Mouse (Mus musculus) stomach, embryonic 14.5 days (tissue): ENCODE data around the gene Zfp287. TPM values are rescaled to one million over a fixed set of nuclear protein-coding genes. Genes with fewer than 3 reads are reported as not detected.

Experiments used
- ATAC-seq: fragments of 200-750 bp; cut with Nextera tagmentation; 2 replicates; pipeline ENCODE4 v1.8.0; 2017; ENCODE audit warnings: low read depth, moderate TSS enrichment; ENCODE audit not compliant: insufficient number of reproducible peaks, insufficient read depth, low FRiP score
- H3K27ac ChIP-seq: fragments of 300-500 bp; sonication (generic); 2 replicates; pipeline ENCODE4 v1.5.1; 2014; ENCODE audit warnings: mild to moderate bottlenecking, low read length, moderate library complexity, mixed read lengths
- H3K27me3 ChIP-seq: fragments of 300-500 bp; sonication (generic); 2 replicates; pipeline ENCODE4 v1.6.1; 2014; ENCODE audit warnings: low read length, control low read depth, mixed read lengths; ENCODE audit not compliant: control insufficient read depth, insufficient read depth
- H3K36me3 ChIP-seq: fragments of 300-500 bp; sonication (generic); 2 replicates; pipeline ENCODE4 v1.6.1; 2014; ENCODE audit warnings: mild to moderate bottlenecking, control low read depth, low read length, moderate library complexity, mixed read lengths; ENCODE audit not compliant: control insufficient read depth, insufficient read depth
- H3K4me1 ChIP-seq: fragments of 300-500 bp; sonication (generic); 2 replicates; pipeline ENCODE4 v1.6.1; 2014; ENCODE audit warnings: low read length, control low read depth, mixed read lengths; ENCODE audit not compliant: control insufficient read depth, insufficient read depth
- H3K4me2 ChIP-seq: fragments of 300-500 bp; sonication (generic); replicated peaks from 2 replicates; pipeline ENCODE4 v1.6.1; 2014; ENCODE audit warnings: low read depth, low read length, control low read depth
- H3K4me3 ChIP-seq: fragments of 300-500 bp; sonication (generic); 2 replicates; pipeline ENCODE4 v1.5.1; 2014; ENCODE audit warnings: low read depth, low read length, control low read depth
- H3K9ac ChIP-seq: fragments of 300-500 bp; sonication (generic); replicated peaks from 2 replicates; pipeline ENCODE4 v1.6.1; 2014; ENCODE audit warnings: low read depth, mild to moderate bottlenecking, control low read depth, low read length, moderate library complexity, mixed read lengths
- H3K9me3 ChIP-seq: fragments of 300-500 bp; sonication (generic); 2 replicates; pipeline ENCODE4 v1.6.1; 2016; ENCODE audit warnings: low read depth, low read length, control low read depth; ENCODE audit not compliant: control insufficient read depth
- WGBS: fragments of 180-500 bp; shearing (Covaris S2); extraction: QIAGEN DNeasy Blood & Tissue Kit; methylation state at CpG from one replicate; pipeline ENCODE4 v1.1.7; 2014; 5-methylcytosine and 5-hydroxymethylcytosine counted together
- polyA plus RNA-seq: library from polyadenylated mRNA; unstranded; fragments of >200 nt; fragmentation: Nextera tagmentation; extraction: Ambion mirVana; gene quantifications from 2 replicates; pipeline ENCODE4 v1.2.1, GENCODE M21; 2014

Zfp287 gene
- polyA plus RNA-seq, 1 experiment from 2014 or later, result 10.9 TPM

- Histone ChIP-seq H3K4me1 (no peaks in the 10 kb centered on the region), H3K4me3 (no peak overlapping the region), H3K9ac (no peak overlapping the region), H3K36me3 (no peaks in the 10 kb centered on the region), H3K27ac (no peak overlapping the region), H3K4me2 (no peak overlapping the region), H3K9me3 (no peaks in the 10 kb centered on the region), H3K27me3 (no peaks in the 10 kb centered on the region)
- 19% methylated on average over 9 of the region's 11 CpGs for WGBS
- peak; percentile 67; the same call in 1 of the 2 replicates for ATAC-seq
Observed at GRCm38 (mm10) chr11:62693299-62694184, 38.2 kb downstream of the Zfp287 start.

- no peak for ATAC-seq
- WGBS, result 89% methylated on average over 3 of the region's 3 CpGs
- Histone ChIP-seq H3K27me3 (no peaks in the 10 kb centered on the region), H3K36me3 (no peaks in the 10 kb centered on the region), H3K27ac (no peak overlapping the region), H3K9ac (no peak overlapping the region), H3K4me2 (no peak overlapping the region), H3K4me3 (no peak overlapping the region), H3K9me3 (no peaks in the 10 kb centered on the region), H3K4me1 (no peaks in the 10 kb centered on the region)
Observed at GRCm38 (mm10) chr11:62691592-62691991, 40.1 kb downstream of the Zfp287 start.

GRCm38 (mm10) chr11:62679954-62680353, 51.8 kb downstream of the Zfp287 start:
- Histone ChIP-seq H3K36me3 (no peaks in the 10 kb centered on the region), H3K4me3 (no peak overlapping the region), H3K9me3 (no peaks in the 10 kb centered on the region), H3K4me2 (no peak overlapping the region), H3K27ac (no peak overlapping the region), H3K27me3 (no peaks in the 10 kb centered on the region), H3K4me1 (no peaks in the 10 kb centered on the region), H3K9ac (no peak overlapping the region)
- 80% methylated on average over 4 of the region's 4 CpGs for WGBS
- ATAC-seq, result no peak

- H3K9me3 ChIP-seq, result no peaks in the 10 kb centered on the region
- H3K27me3 ChIP-seq, result no peaks in the 10 kb centered on the region
- WGBS, result 77% methylated on average over 7 of the region's 7 CpGs
- no peak overlapping the region for H3K27ac ChIP-seq
- H3K4me1 ChIP-seq, result no peaks in the 10 kb centered on the region
- ATAC-seq, result no peak
- no peak overlapping the region for H3K9ac ChIP-seq
- no peak overlapping the region for H3K4me2 ChIP-seq
- no peaks in the 10 kb centered on the region for H3K36me3 ChIP-seq
- no peak overlapping the region for H3K4me3 ChIP-seq
Observed at GRCm38 (mm10) chr11:62678778-62679354, 52.8 kb downstream of the Zfp287 start.

- H3K9ac ChIP-seq, result no peak overlapping the region
- no peak for ATAC-seq
- 88% methylated on average over 4 of the region's 4 CpGs for WGBS
Observed at GRCm38 (mm10) chr11:62676290-62676596, 55.5 kb downstream of the Zfp287 start.

GRCm38 (mm10) chr11:62675480-62676289, 56.0 kb downstream of the Zfp287 start:
- Histone ChIP-seq H3K9me3 (no peaks in the 10 kb centered on the region), H3K4me1 (no peaks in the 10 kb centered on the region), H3K4me3 (no peak overlapping the region), H3K27ac (no peak overlapping the region), H3K9ac (no peak overlapping the region), H3K27me3 (no peaks in the 10 kb centered on the region), H3K36me3 (no peaks in the 10 kb centered on the region), H3K4me2 (peak overlapping the region; percentile 25)
- peak; percentile 75 for ATAC-seq
- WGBS, result 21% methylated on average over 17 of the region's 17 CpGs

More at GRCm38 (mm10) chr11:62676290-62676596, 55.5 kb downstream of the Zfp287 start:
- H3K27me3 ChIP-seq, result no peaks in the 10 kb centered on the region
- no peaks in the 10 kb centered on the region for H3K36me3 ChIP-seq
- no peaks in the 10 kb centered on the region for H3K9me3 ChIP-seq
- no peak overlapping the region for H3K4me2 ChIP-seq
- H3K27ac ChIP-seq, result no peak overlapping the region
- no peaks in the 10 kb centered on the region for H3K4me1 ChIP-seq
- H3K4me3 ChIP-seq, result no peak overlapping the region

- Histone ChIP-seq H3K36me3 (peaks cover 3% of the 10 kb centered on the region), H3K9ac (no peak overlapping the region), H3K4me2 (no peak overlapping the region), H3K9me3 (no peaks in the 10 kb centered on the region), H3K27ac (no peak overlapping the region), H3K4me1 (no peaks in the 10 kb centered on the region), H3K27me3 (no peaks in the 10 kb centered on the region), H3K4me3 (no peak overlapping the region)
- 87% methylated on average over 6 of the region's 6 CpGs for WGBS
- no peak for ATAC-seq
Observed at GRCm38 (mm10) chr11:62670006-62670405, 61.7 kb downstream of the Zfp287 start.

- H3K27ac ChIP-seq, result no peak overlapping the region
Observed at GRCm38 (mm10) chr11:62669471-62669870, 62.2 kb downstream of the Zfp287 start.

More at GRCm38 (mm10) chr11:62669471-62669870, 62.2 kb downstream of the Zfp287 start:
- Histone ChIP-seq H3K4me2 (no peak overlapping the region), H3K9ac (no peak overlapping the region), H3K27me3 (no peaks in the 10 kb centered on the region), H3K36me3 (peaks cover 6% of the 10 kb centered on the region), H3K9me3 (no peaks in the 10 kb centered on the region), H3K4me3 (no peak overlapping the region), H3K4me1 (no peaks in the 10 kb centered on the region)
- ATAC-seq, result no peak
- WGBS, result 56% methylated on average over 12 of the region's 12 CpGs
